Comparison of ENCODE assay signal across 21 mouse cellular contexts in the genomic region with DNA sequence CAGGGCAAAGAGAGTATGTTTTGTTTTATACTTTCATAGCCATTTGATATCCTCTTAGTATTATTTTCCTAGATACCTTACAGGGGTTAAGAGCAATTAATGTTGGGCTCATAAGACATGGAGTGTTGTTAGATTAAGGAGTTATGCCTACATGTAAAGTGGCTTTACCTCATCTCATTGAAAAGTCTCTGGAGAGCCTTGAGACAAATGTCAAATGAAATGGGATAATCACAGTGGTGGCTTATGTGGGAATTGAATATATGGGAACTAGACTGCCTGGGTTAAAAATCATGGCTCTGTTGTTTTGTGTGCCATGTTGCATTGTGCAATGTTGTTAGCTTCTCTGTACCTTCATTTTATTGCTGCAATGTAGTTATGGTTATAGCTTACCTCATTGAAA.
DNase-seq lines count a peak whose midpoint lies in the region; ATAC-seq and TF ChIP-seq lines count a peak whose summit lies in the region.
"Had no signal": no experiment of that assay in that cellular context is flagged by ENCODE, and none has a peak within 500 bp of the region (broad histone marks: within the 10 kb centered on the region; RNA-seq: fewer than 3 reads in every experiment).

No protein-coding gene starts in this region.

- peaks cover 7% of the 10 kb centered on the region for H3K4me1 ChIP-seq in forebrain, embryonic 12.5 days
- H3K4me1 ChIP-seq in forebrain, postnatal 0 days (ENCODE audit: insufficient read depth), result no peaks in the 10 kb centered on the region
- H3K4me1 ChIP-seq in midbrain, embryonic 12.5 days, result peaks cover 8% of the 10 kb centered on the region
- H3K4me1 ChIP-seq in midbrain, embryonic 16.5 days (ENCODE audit: control insufficient read depth, insufficient read depth, low read length), result no peaks in the 10 kb centered on the region
- H3K4me1 ChIP-seq in hindbrain, embryonic 12.5 days, result 0 out of 2 replicates have a peak, but pooled peaks cover 7% of the 10 kb centered on the region
- peaks cover 10% of the 10 kb centered on the region for H3K4me1 ChIP-seq in neural tube, embryonic 13.5 days (replicated peaks)
- H3K4me1 ChIP-seq: embryonic facial prominence, embryonic 10.5 days; embryonic facial prominence, embryonic 15.5 days; limb, embryonic 12.5 days; liver, embryonic 15.5 days had no signal

- DNase-seq in forebrain, postnatal 0 days, result no peak
- DNase-seq in urinary bladder, postnatal 4 days (ENCODE audit: low spot score in 2 of 2), result no peak
- no peak for DNase-seq in gastrocnemius, postnatal 4 days (ENCODE audit: low spot score in 2 of 2)
- DNase-seq: kidney, adult 8-10 months; right cerebral cortex, adult 18-20 months; thymus, adult 18-20 months; thymus, postnatal 25 days had no signal

- no peaks in the 10 kb centered on the region for H3K36me3 ChIP-seq in forebrain, embryonic 12.5 days (replicated peaks)
- no peaks in the 10 kb centered on the region for H3K36me3 ChIP-seq in forebrain, postnatal 0 days (ENCODE audit: insufficient read depth)
- H3K36me3 ChIP-seq in midbrain, embryonic 12.5 days, result no peaks in the 10 kb centered on the region
- H3K36me3 ChIP-seq in midbrain, embryonic 16.5 days (ENCODE audit: control insufficient read depth, insufficient read depth, low read length), result no peaks in the 10 kb centered on the region
- H3K36me3 ChIP-seq in hindbrain, embryonic 12.5 days, result no peaks in the 10 kb centered on the region
- no peaks in the 10 kb centered on the region for H3K36me3 ChIP-seq in neural tube, embryonic 13.5 days
- H3K36me3 ChIP-seq: embryonic facial prominence, embryonic 10.5 days; embryonic facial prominence, embryonic 15.5 days; limb, embryonic 12.5 days; liver, embryonic 15.5 days had no signal

- no peak for TF ChIP-seq CTCF in forebrain, postnatal 0 days (IDR thresholded peaks at IDR 0.05; ENCODE audit: low read depth)

- ATAC-seq in forebrain, embryonic 12.5 days (ENCODE audit: low FRiP score), result peak; percentile 23; the same call in 1 of the 2 replicates
- ATAC-seq in forebrain, postnatal 0 days, result no peak
- no peak for ATAC-seq in midbrain, embryonic 12.5 days (ENCODE audit: low FRiP score, low read depth)
- no peak for ATAC-seq in midbrain, embryonic 16.5 days
- peak; percentile 66; the same call in 1 of the 2 replicates for ATAC-seq in hindbrain, embryonic 12.5 days (ENCODE audit: low FRiP score)
- ATAC-seq in neural tube, embryonic 13.5 days (ENCODE audit: low read depth), result peak; percentile 59
- ATAC-seq: activated CD4-positive, CD25-positive, alpha-beta regulatory T cell, adult 4 months had no signal

- H3K27ac ChIP-seq in forebrain, embryonic 12.5 days, result no peak overlapping the region
- no peak overlapping the region for H3K27ac ChIP-seq in forebrain, postnatal 0 days (ENCODE audit: low read depth, low read length)
- H3K27ac ChIP-seq in midbrain, embryonic 12.5 days (replicated peaks), result peak overlapping the region; percentile 49; the same call in 1 of the 2 replicates
- H3K27ac ChIP-seq in midbrain, embryonic 16.5 days (ENCODE audit: low read length), result no peak overlapping the region
- peak overlapping the region; percentile 70 for H3K27ac ChIP-seq in hindbrain, embryonic 12.5 days
- H3K27ac ChIP-seq in neural tube, embryonic 13.5 days (replicated peaks), result peak overlapping the region; percentile 66
- H3K27ac ChIP-seq: embryonic facial prominence, embryonic 10.5 days; embryonic facial prominence, embryonic 15.5 days; left cerebral cortex, adult 2 months; limb, embryonic 12.5 days; liver, embryonic 15.5 days; stomach, postnatal 0 days had no signal

- H3K9ac ChIP-seq in forebrain, embryonic 12.5 days, result no peak overlapping the region
- H3K9ac ChIP-seq in forebrain, postnatal 0 days, result no peak overlapping the region
- no peak overlapping the region for H3K9ac ChIP-seq in midbrain, embryonic 12.5 days (replicated peaks)
- H3K9ac ChIP-seq in midbrain, embryonic 16.5 days (ENCODE audit: low read depth, low read length), result no peak overlapping the region
- H3K9ac ChIP-seq in hindbrain, embryonic 12.5 days, result no peak overlapping the region
- no peak overlapping the region for H3K9ac ChIP-seq in neural tube, embryonic 13.5 days
- H3K9ac ChIP-seq: embryonic facial prominence, embryonic 15.5 days; limb, embryonic 12.5 days; liver, embryonic 15.5 days; lung, embryonic 14.5 days had no signal

- H3K27me3 ChIP-seq in forebrain, embryonic 12.5 days, result no peaks in the 10 kb centered on the region
- no peaks in the 10 kb centered on the region for H3K27me3 ChIP-seq in forebrain, postnatal 0 days (ENCODE audit: insufficient read depth, low read length)
- no peaks in the 10 kb centered on the region for H3K27me3 ChIP-seq in midbrain, embryonic 12.5 days
- H3K27me3 ChIP-seq in midbrain, embryonic 16.5 days (ENCODE audit: control insufficient read depth, insufficient read depth, low read depth, low read length), result no peaks in the 10 kb centered on the region
- H3K27me3 ChIP-seq in hindbrain, embryonic 12.5 days, result no peaks in the 10 kb centered on the region
- H3K27me3 ChIP-seq in neural tube, embryonic 13.5 days, result no peaks in the 10 kb centered on the region
- H3K27me3 ChIP-seq: CH12.LX; embryonic facial prominence, embryonic 15.5 days; limb, embryonic 12.5 days; liver, embryonic 15.5 days had no signal

- H3K9me3 ChIP-seq in forebrain, embryonic 12.5 days, result no peaks in the 10 kb centered on the region
- no peaks in the 10 kb centered on the region for H3K9me3 ChIP-seq in forebrain, postnatal 0 days (ENCODE audit: low read length)
- H3K9me3 ChIP-seq in midbrain, embryonic 12.5 days, result no peaks in the 10 kb centered on the region
- no peaks in the 10 kb centered on the region for H3K9me3 ChIP-seq in midbrain, embryonic 16.5 days (replicated peaks; ENCODE audit: control insufficient read depth, low read length, poor library complexity, severe bottlenecking)
- no peaks in the 10 kb centered on the region for H3K9me3 ChIP-seq in hindbrain, embryonic 12.5 days (replicated peaks)
- H3K9me3 ChIP-seq in neural tube, embryonic 13.5 days, result no peaks in the 10 kb centered on the region
- H3K9me3 ChIP-seq: embryonic facial prominence, embryonic 10.5 days; embryonic facial prominence, embryonic 15.5 days; limb, embryonic 12.5 days; liver, embryonic 15.5 days had no signal

- H3K4me3 ChIP-seq in forebrain, embryonic 12.5 days (replicated peaks), result no peak overlapping the region
- H3K4me3 ChIP-seq in forebrain, postnatal 0 days (ENCODE audit: low read depth, low read length), result no peak overlapping the region
- H3K4me3 ChIP-seq in midbrain, embryonic 12.5 days, result no peak overlapping the region
- no peak overlapping the region for H3K4me3 ChIP-seq in midbrain, embryonic 16.5 days (ENCODE audit: low read depth, low read length)
- no peak overlapping the region for H3K4me3 ChIP-seq in hindbrain, embryonic 12.5 days
- no peak overlapping the region for H3K4me3 ChIP-seq in neural tube, embryonic 13.5 days
- H3K4me3 ChIP-seq: embryonic facial prominence, embryonic 10.5 days; embryonic facial prominence, embryonic 15.5 days; left cerebral cortex, adult 2 months; limb, embryonic 12.5 days; liver, embryonic 15.5 days had no signal

- H3K4me2 ChIP-seq in forebrain, embryonic 12.5 days, result no peak overlapping the region
- H3K4me2 ChIP-seq in forebrain, postnatal 0 days (ENCODE audit: low read depth), result no peak overlapping the region
- H3K4me2 ChIP-seq in midbrain, embryonic 12.5 days (replicated peaks), result no peak overlapping the region
- no peak overlapping the region for H3K4me2 ChIP-seq in midbrain, embryonic 16.5 days (ENCODE audit: low read length)
- H3K4me2 ChIP-seq in hindbrain, embryonic 12.5 days (replicated peaks), result no peak overlapping the region
- H3K4me2 ChIP-seq in neural tube, embryonic 13.5 days, result no peak overlapping the region
- H3K4me2 ChIP-seq: embryonic facial prominence, embryonic 15.5 days; limb, embryonic 12.5 days; liver, embryonic 15.5 days; lung, embryonic 14.5 days had no signal

Comparison
In these comparisons a context has a peak if more than half of its experiments do, and no peak if none do; other contexts are left out.
1. ATAC-seq: peak in forebrain, embryonic 12.5 days (single experiment), hindbrain, embryonic 12.5 days (single experiment) and neural tube, embryonic 13.5 days (single experiment); none in forebrain, postnatal 0 days (single experiment), midbrain, embryonic 12.5 days (single experiment) and midbrain, embryonic 16.5 days (single experiment).
2. H3K27ac ChIP-seq: peak in midbrain, embryonic 12.5 days (single experiment), hindbrain, embryonic 12.5 days (single experiment) and neural tube, embryonic 13.5 days (single experiment); none in forebrain, embryonic 12.5 days (single experiment), forebrain, postnatal 0 days (single experiment) and midbrain, embryonic 16.5 days (single experiment).